Mouse (Mus musculus): ENCODE data around the gene Pnlip.

DNA sequence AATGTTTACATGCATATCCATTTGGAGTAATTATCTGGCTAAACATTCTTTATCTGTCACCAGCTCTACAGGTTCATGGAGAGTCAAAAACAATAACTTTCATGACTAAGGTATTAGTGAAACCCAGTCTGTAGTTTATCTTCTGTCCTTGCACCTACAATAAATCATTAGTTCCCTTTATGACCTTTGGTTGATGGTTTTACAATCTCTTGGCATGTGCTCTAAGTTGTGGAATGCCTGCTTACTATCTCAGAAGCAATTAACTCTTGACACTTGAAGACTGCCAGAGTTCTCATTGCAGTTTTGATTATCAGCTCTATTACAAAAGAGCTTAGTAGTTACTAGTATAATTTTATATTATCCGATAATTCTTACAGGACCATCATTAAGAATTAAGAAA, 36.6 kb downstream of the Pnlip start:
- no peak for TF ChIP-seq POLR2A (IDR thresholded peaks at IDR 0.05; ENCODE audit: borderline replicate concordance, low read depth, low read length)
- TF ChIP-seq CTCF (IDR thresholded peaks at IDR 0.05; ENCODE audit: low read depth, low read length) = no peak

Measured in bone marrow macrophage, adult 2 months (primary cell).